Mouse (Mus musculus) lung, postnatal 4 days (tissue): ENCODE results near the gene Pom121.
"Not testable (repeated sequence)": the region's sequence is repeated elsewhere in the genome, so short reads cannot be mapped to it uniquely, and the experiment has no call there.

Experiments
- DNase-seq, 2 experiments: peaks; one replicate each; pipeline ENCODE4 v3.0.0; 2021

Pom121 gene

DNA sequence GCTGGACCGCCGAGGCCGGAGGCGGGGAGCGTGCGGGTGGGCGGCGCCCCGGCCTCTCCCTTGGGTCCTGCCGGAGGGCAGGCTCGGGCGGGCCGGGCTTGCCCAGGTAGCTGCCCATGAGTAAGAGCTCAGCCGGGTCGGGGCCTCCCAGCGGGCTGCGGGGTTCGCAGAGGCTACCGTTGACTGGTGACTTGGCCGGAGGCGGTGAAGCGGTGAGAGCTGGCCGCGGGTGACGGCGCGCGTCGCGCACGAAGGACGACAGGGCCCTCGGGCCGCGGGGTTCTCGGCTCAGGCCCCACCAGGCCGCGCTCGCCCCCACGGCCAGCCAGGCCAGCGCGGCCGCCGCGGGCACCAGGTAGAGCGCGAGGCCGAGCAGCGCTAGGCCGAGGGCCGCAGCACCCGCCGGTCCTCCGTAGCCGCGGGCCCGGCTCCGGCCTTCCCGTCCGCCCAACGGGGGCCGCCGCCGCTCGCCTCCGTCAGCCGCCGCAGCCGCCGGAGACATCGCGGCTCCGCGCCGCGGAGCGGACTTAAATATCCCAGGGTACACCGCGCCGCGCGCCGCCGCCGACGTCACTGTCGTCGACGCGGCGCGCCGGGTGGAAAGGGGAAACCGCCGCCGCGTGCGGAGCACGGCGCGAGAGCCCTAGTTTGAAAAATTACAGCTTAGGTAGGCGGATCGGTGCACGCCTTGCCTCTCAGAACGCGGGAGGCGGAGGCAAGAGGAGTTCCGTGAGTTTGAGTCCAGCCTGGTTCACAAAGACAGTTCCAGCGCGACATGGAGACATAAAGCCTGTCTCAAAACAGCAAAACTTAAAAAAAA is at the start of gene Pom121:
Gene Pom121 (minus strand): TSS at position 543 of the 820 bp plus-strand sequence.
- peak; percentile 89 for DNase-seq

DNA sequence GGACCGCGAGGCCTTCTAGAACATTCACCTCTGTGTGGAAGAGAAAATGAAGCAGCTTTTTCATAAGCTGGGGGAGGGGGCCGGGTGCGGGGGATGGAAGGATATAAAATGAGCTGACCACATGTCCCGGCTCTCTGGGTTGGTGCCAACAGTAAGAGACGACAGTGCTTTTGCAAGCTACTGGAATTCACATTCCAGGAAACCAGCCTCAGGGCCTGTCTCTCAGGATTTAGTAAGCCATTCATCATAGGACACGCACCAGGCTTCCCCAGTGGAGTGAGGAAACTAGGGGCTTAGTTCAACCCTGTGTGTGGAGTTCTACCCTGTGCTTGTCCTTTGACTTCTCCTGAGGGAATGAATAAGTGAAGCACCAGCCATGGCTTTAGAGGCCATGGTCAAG is 48.1 kb upstream of the Pom121 start:
- DNase-seq, result peak in 1 of 2 experiments; percentile 48

DNA sequence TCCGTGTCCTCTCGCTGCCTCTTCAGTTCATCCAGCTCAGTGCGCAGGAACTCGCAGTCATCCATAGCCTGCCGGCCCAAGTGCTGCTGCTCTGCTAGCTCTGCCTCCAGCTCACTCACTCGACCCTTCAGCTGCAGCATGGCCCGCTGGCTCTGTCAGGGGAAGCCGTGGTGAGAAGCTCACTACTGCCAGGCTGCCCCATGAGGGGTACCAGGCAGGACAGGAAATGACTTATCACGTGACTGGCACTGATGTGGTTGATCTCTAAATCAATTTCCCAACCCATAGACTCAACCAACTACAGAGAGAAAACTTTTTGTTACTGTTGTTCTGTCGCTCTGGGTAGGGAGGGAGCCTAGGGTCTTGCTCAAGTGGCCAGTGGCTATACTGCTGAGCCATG is 40.7 kb upstream of the Pom121 start:
- DNase-seq, result no peak

DNA sequence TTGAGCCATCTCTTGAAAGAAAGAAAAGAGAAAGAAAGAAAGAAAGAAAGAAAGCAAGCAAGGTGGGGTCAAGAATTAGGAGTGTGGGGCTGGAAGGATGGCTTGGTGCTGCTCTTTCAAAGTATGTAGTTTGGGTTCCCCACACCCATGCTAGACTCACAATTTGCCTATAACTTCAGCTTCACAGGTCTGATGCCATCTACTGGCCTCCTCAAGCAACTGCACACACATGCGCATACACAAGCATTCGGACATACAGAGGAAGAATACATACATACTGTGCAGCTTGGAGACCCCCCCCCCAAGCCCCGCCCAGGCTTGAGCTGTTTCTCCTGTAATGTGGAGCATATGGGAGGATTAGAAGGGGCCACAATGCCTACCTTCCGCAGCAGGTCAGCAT is 39.5 kb upstream of the Pom121 start:
- no peak for DNase-seq

DNA sequence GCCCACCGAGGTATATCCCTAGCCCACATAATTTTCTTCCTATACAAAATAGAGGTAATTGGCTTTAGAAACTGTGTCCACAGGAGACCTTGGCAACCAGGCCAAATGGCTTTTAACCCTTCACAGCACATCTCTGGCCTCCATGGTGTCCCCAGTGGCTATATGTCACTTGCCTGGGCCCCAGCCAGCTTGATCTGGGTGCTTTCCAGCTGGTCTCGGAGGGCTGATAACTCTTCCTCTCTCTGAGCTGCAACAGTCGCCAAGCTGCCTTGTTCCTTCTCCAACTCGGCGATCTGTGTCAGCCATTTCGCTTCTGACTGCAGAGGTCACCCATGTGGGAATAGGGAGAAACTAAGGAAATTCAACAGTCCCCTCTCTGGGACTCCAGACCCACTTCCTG is 36.8 kb upstream of the Pom121 start:
- no peak for DNase-seq

DNA sequence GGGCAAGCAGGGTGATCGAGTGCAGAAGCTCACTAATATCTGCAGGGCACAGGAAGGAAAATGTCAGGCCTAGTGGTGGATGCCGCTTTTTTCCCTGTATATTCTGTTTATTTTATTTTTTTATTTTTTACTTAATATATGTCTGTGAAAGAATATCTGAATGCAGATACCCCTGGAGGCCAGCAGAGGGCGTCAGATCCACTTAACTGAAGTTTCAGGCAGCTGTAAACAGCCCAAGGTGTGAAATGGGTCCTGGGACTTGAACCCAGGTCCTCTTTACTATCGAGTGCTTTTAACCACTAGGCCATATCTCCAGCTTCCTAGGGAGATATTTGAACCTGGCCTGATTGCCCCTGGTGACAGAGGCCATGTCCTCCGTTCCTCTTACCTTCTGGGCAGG is 34.4 kb upstream of the Pom121 start:
- no peak for DNase-seq

DNA sequence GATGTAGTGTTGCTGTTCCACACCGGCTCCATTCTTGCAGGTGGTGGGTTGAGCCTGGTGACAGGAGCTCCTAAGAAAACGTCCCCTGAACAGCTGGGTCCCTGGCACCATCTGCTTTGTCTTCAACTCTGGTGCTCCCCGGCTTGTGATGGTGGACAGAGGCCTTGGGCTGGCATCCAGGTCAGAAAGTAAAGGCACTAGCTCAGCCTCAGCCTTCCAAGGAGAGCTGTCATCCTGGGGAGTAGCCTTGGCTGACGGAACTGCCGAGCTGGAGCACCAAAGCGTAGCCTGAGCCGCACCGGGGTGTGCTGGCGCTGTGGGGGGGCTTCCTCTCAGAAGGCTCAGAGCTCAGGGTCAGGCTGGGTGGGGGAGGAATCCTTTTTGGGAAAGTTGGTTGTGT is 15.9 kb upstream of the Pom121 start:
- no peak for DNase-seq

GRCm38 (mm10) chr5:135408114-135408513 is 13.8 kb upstream of the Pom121 start:
- DNase-seq, result no peak

GRCm38 (mm10) chr5:135405437-135405836 is 11.1 kb upstream of the Pom121 start:
- no peak for DNase-seq

GRCm38 (mm10) chr5:135404623-135405022 is 10.3 kb upstream of the Pom121 start:
- DNase-seq, result peak in 1 of 2 experiments; percentile 19

GRCm38 (mm10) chr5:135400244-135400643 is 5.9 kb upstream of the Pom121 start:
- DNase-seq, result peak; percentile 67 to 85

- DNase-seq, result no peak
These were observed 5.0 kb upstream of the Pom121 start for GRCm38 (mm10) chr5:135399382-135399781.

- peak in 1 of 2 experiments; percentile 49 for DNase-seq
These were observed 1.5 kb upstream of the Pom121 start for GRCm38 (mm10) chr5:135395826-135396225.

GRCm38 (mm10) chr5:135383771-135384170 is 10.6 kb downstream of the Pom121 start:
- no peak for DNase-seq

DNA sequence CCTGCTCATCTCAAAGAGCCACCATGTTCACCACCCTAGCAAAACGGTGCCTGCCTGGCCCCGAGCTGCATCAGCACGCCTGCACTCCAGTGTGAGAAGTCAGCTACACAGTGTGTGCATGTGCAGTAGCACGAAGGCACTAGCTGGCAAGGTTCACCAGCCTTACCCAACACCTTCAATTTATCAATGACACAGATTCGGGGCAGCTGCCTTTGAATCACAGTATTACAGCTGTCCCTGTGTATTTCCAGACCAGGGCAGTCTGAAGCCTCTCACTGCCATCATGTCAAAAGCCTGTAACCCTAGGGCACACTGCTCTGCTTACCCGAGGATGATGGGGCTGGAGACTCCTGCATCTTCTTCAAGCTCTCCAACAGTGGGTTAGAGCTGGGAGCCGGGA is 11.6 kb downstream of the Pom121 start:
- no peak for DNase-seq

- DNase-seq, result no peak
These were observed 12.9 kb downstream of the Pom121 start for GRCm38 (mm10) chr5:135381356-135381925.

DNA sequence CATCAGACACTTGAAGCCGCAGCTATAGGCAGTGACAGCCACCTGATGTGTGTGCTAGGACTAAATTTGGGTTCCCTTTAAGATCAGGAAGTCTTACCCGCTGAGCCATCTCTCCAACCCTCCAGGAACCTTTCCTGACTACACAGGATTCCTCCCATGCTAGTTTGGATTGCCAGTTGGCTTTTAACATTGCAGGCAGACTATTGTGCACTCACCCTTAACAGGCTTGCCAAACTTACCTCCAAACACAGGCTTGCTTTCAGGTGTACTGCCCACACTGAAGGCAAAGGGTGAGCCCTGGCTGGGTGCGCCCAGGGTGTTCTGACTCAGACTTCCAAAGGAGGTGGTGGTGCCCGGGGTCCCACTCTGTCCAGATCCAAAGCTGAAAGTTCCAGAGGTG is 13.7 kb downstream of the Pom121 start:
- no peak for DNase-seq

DNA sequence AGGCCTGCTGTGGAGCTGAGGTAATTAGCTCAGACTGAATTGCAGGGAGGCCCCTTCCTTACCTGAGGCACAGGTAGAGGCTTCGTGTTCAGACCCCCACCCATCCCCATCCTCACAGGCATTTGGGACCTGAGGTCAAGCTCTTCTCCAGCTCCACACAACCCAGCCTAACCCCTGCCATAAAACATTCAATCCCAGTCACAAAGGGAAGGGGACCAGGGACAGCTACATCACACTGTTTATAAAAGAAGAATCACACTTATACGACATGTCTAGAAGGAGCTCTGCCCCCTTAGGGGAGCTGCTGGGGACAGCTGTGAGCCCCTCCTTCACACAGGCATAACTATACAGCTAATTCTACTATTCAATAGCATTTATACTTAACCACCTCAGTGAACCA is 18.0 kb downstream of the Pom121 start:
- no peak for DNase-seq

GRCm38 (mm10) chr5:135375167-135375566 is 19.2 kb downstream of the Pom121 start:
- peak; percentile 58 to 70 for DNase-seq

DNA sequence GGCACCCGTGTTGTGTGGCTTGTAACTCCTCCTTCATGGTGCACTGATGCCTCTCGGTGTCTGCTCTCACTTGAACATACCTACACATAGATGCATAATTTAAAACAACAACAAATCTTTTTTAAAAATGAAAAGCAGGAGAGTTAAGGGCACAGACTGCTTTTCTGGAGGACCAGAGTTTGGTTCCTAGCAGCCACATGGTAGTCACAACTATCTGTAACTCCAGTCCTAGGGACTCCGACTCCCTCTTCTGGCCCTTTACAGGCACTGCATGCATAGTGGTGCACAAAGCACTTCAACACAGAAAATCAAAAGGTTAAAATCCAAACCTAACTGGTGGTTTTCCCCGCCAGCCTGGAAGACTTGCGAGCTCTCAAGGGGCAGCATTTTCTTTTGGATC is 20.7 kb downstream of the Pom121 start:
- DNase-seq, result no peak

DNA sequence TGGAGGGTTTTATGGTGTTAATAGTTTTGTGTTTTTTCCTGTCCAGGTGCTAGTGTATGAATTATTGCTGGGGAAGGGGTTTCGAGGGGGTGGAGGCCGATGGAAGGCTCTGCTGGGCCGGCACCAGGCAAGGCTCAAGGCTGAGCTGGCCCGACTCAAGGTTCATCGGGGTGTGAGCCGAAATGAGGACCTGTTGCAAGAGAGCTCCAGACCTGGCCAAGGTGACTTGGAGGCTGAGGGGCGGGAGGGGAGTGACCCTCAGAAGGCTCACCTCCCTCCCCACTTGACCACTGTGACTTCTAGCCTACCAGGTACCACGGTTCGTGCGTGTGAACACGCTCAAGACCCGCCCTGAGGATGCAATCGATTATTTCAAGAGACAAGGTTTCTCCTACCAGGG is 23.2 kb downstream of the Pom121 start:
- DNase-seq, result no peak

- DNase-seq, result peak; percentile 96
These were observed 24.3 kb downstream of the Pom121 start, which contains the start of gene Nsun5 for GRCm38 (mm10) chr5:135369787-135370654. Nsun5 (plus strand) TSS chr5:135369953.

DNA sequence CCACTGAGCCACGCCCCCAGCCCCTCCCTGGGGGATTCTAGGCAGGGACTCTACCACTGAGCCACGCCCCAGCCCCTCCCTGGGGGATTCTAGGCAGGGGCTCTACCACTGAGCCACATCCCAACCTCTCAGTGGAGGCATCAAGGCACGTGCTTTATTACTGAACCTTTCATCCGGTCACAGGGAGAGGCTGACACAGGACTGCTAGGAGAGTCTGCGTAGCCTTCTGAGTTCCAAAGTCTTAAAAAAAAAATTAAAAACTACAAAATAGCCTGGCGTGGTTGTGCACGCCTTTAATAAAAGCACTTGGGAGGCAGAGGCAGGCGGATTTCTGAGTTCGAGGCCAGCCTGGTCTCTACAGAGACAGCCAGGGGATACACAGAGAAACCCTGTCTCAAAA is 25.1 kb downstream of the Pom121 start:
- not testable (repeated sequence) for DNase-seq
